Mouse (Mus musculus) brain, embryonic 14.5 days (tissue): ENCODE results near the gene Acot4. TPM values are rescaled to one million over a fixed set of nuclear protein-coding genes. Genes with fewer than 3 reads are reported as not detected.
"Not testable (repeated sequence)": the region's sequence is repeated elsewhere in the genome, so short reads cannot be mapped to it uniquely, and the experiment has no call there.

Experiments used
- DNase-seq: peaks from one replicate; pipeline ENCODE4 v3.0.0-alpha.2; 2011; ENCODE audit warnings: low read depth
- CTCF ChIP-seq: fragments of 200-500 bp; IDR thresholded peaks from 2 replicates; pipeline ENCODE4 v1.5.1; 2012; ENCODE audit warnings: inconsistent platforms, mild to moderate bottlenecking, moderate library complexity, borderline replicate concordance; ENCODE audit not compliant: insufficient read depth, insufficient read length; ENCODE audit errors: extremely low read depth
- POLR2A ChIP-seq: fragments of 200-500 bp; IDR thresholded peaks from 2 replicates; pipeline ENCODE4 v1.6.1; 2012; ENCODE audit warnings: mild to moderate bottlenecking, inconsistent platforms, borderline replicate concordance; ENCODE audit not compliant: poor library complexity, insufficient read depth, insufficient read length, severe bottlenecking; ENCODE audit errors: extremely low read depth
- polyA plus RNA-seq: library from polyadenylated mRNA; depleted of rRNA; stranded (reverse); fragments of >200 nt; gene quantifications from 2 replicates; pipeline ENCODE4 v1.2.3, GENCODE M21; 2012

Gene Acot4
- polyA plus RNA-seq, 1 experiment = 0.45 TPM

DNA sequence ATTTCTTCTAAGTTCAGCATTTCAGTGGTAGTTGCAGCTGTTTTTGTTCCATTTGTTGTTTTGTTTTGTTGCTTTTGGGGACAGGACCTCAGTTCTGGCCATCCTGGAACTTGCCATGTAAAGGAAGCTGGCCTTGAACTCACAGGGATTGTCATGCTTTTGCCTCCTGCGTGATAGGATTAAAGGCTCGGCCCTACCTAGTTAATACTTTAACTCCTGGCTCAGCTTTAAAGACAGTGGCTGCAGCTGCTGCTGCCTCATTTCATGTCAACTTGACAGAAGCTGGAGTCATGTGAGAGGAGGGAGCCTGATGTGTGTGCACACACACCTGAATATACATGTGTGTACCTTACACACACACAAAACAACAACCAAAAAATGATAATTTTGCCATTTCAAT lies 5.9 kb downstream of the Acot4 start:
- TF ChIP-seq CTCF (no peak), POLR2A (no peak)
- no peak for DNase-seq

DNA sequence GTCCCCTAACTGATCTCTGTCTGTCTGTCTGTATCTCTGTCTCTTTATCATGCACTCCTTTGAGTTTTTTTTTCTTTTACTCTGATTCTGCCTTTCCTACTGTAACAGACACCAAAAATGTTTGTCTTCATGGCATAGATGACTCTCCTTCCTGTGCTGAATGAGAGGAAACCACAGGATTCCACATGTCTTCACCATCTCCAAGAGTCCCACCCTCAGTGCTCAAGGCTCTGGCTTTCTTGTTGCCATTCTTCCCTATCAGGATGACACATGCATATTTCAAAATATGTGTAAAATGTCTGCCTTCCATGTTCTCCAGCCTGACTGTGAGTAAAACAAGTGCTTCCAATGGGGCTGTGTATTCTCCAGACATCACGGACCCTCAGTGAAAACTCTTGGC lies 8.7 kb downstream of the Acot4 start:
- TF ChIP-seq CTCF = no peak
- TF ChIP-seq POLR2A = no peak
- DNase-seq = no peak

DNA sequence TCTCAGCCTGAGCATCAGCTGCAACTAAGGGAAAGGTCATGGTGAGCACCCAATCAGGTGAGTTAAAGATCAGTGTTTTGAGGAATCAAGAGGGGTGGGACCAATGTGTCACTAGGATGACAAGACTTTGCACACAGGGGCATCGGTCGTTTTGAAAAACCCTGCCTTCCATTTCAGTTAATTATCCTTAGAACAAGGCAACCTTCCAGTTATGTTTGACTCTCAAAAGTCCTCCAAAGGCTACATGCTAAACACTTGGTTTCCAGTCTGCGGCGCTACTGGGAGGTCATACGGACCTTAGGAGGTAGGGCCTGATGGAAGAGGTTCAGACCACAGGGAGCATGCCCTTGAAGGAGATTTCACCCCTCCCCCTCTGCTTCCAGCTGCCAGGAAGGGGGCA lies 12.6 kb downstream of the Acot4 start:
- DNase-seq = not testable (repeated sequence)

DNA sequence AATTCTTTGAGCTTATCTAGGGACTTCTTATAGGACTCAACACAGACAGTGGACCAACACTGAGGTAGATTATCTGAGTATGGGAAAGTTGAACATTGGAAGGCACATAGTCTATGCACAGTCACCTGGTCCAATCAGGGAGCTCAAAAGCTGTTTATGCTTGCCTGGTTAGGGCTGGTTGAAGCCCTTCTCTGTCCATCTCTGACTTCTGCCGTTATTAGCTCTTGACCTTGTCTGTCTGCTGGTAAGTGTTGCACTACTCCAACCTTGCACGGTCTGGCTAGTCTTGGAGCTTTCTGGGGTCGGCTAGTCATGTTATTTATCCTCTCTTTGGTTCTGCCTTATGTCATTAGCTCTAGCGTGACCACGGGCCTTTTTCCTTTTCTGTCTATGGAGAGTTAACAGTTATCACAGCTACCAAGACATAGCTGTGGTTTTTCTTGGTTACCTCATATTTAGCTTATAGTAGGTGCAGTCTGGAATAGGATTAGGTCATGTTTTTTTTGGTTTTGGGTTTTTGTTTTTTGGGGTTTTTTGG lies 13.8 kb downstream of the Acot4 start, which contains the start of gene Acot3:
TSS of gene Acot3 (plus strand) at position 208 of the 538 bp plus-strand sequence.
- TF ChIP-seq POLR2A (no peak), CTCF (no peak)

DNA sequence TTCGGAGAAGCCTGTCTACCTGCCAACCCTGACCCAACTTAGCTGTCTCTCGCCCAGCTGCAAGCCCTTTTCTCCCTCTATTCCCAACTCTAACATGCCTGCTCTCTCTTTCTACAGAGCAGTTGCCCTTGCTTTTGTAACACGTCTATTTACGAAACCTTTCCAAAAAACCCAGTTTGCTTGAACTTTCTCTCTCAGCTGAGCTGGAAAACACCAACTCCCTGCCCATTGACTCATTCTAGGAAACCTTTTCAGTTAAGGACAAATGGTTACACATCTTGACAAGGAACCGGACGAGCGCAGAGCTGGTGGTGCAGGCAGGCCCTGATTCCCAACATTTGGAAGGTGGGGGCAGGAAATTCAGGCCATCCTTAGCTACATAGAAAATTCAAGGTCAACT lies 14.4 kb downstream of the Acot4 start:
- TF ChIP-seq POLR2A (no peak), CTCF (no peak)
- DNase-seq = no peak

More for the DNA sequence above, 13.8 kb downstream of the Acot4 start, which contains the start of gene Acot3:
- DNase-seq = no peak

DNA sequence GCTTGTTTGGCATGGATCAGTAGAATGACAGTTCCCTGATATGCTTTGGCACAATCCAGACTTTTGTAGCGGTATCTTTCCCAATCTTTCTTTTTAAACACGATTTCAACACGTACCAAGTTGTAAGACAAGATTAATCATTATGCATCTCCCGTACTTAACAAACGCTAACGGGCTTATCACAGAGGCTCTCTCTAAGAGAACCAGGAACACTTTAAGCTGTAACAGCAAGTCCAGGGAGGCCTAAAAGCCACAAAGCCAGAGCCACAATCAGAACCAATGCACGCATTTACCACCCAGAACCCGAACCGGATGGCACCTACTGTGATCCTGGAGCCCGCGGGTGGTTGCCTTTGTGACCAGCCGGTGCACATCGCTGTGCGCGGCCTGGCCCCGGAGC lies 15.0 kb downstream of the Acot4 start:
- TF ChIP-seq CTCF (no peak), POLR2A (no peak)
- peak; percentile 34 for DNase-seq

DNA sequence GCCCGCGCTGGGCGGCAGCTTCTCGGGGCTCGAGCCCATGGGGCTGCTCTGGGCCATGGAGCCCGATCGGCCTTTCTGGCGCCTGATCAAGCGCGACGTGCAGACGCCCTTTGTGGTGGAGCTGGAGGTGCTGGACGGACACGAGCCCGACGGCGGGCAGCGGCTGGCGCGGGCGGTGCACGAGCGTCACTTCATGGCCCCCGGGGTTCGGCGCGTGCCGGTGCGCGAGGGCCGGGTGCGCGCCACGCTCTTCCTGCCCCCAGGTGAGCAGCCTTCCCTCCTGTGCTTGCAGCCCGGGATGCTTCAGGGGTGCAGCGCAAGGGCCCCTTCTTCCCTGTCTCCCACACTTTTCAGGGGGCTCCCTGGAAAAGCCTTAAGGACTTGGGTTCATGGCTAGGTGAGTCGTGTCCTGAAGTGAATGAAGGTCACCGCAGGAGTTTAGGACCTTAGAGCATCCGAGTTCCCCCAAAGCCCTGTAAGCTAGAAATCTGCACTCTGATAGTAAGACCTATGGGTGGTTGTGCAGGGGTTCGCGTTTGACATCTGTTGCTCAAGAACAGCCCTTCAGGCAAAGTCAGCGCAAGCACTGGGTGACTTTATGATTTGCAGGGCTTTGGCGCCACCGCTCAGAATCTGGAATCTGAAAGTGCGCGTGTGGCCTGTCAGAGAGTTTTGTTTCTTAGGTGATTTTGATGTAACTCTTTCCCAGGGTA lies 15.7 kb downstream of the Acot4 start:
- peak; percentile 51 for DNase-seq
- no peak for TF ChIP-seq CTCF
- no peak for TF ChIP-seq POLR2A

DNA sequence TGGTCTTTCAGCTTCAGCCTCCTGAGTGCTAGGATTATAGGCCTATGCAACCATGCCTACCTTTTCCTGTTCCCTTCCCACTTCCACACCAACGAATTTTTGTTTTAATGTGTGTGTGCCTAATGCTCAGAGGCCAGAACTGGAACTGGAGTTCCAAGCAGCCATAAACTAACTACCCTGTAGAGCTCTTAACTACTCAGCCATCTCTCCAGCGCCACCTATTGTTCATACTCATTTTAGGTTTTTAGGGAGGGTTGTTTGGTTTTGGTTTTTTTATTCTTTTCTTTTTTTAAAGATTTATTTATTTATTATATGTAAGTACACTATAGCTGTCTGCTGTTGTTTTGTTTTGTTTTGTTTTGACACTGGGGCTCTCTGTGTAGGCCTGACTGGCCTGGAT lies 22.8 kb downstream of the Acot4 start:
- no peak for TF ChIP-seq CTCF
- no peak for TF ChIP-seq POLR2A
- DNase-seq = peak; percentile 18

DNA sequence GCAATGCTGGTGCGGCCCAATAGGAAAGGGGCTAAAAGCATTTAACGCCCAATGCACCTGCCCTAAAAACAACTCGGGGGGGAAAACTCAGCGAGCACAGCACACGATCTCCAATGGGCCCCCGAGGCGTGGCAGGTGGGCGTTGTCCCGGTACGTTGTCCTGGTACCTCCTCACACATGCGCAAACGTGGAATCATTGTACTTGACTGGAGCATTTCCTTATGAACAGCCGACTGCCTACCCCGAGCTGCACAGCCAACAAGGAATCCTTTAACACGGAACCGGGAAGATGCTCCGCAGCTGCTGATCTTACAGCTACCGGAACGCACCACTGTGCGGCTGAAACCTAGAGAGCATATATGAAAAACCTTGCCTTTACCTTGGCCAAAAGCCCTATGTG lies 24.2 kb downstream of the Acot4 start:
- DNase-seq = no peak
- TF ChIP-seq CTCF (no peak), POLR2A (no peak)

DNA sequence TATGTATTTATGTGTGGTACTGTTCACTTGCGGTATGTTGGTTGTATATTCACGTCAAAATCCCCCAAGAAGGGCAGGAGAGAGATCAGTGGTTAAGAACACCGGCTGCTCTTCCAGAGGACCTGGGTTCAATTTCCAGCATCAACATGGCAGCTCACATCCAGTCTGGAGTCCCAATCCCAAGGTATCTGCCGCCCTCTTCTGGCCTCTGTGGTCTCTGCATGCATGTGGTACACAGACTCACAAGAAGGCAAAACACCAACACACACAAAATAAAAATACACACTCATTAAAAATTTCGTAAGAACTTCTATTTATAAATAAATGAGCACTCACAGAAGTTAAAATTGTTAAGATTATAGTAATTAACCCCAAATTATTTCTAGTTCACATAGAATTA lies 25.0 kb downstream of the Acot4 start:
- DNase-seq = peak; percentile 2
- TF ChIP-seq CTCF (peak; percentile 31; the same call in 1 of the 2 replicates), POLR2A (no peak)

DNA sequence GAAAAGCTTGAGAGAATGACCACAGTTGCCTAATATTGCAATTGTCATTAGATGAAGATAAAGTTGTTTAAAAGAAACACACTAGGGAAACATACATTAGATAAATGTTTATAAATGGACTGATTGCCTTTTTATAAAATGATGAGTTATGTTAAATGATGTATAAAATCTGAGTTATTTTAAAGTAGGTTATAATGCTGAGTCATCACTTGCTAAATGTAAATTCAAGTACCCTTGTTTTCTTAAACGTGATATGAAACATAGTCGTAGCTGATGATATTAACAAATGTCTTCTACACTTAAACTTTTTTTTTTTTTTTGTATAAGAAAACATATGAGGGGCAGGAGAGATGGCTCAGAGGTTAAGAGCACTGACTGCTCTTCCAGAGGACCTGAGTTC lies 25.7 kb downstream of the Acot4 start:
- TF ChIP-seq POLR2A = no peak
- TF ChIP-seq CTCF = no peak
- no peak for DNase-seq

DNA sequence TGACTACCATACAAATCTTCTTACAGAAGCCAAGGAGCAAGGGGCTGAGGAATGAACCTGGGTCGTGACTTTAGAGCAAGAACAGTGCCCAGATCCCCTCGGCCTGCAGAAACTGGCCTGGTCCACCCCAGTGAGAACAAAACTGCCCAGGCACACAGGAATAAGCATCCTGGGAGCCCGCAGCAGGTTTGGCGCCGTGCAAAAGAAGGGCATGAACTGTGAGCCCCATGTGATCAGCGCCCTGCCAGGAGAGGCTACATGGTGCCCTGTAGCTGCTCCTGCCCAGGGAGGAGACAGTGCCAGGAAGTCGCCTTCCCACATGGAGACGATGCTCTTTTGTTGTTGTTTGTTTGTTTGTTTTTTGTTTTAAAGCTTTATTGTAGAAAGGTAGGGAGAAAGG lies 26.4 kb downstream of the Acot4 start:
- TF ChIP-seq CTCF (no peak), POLR2A (no peak)
- no peak for DNase-seq
